Mouse (Mus musculus) bone marrow, adult 2 months (tissue): Measurements from ENCODE around the gene Rbm28.

ENCODE experiments used
- CTCF ChIP-seq: fragments of 200-500 bp; IDR thresholded peaks from 2 replicates; pipeline ENCODE4 v1.5.1; 2011; ENCODE audit warnings: low read length, control low read depth; ENCODE audit not compliant: control insufficient read depth, insufficient read depth
- POLR2A ChIP-seq: fragments of 200-500 bp; IDR thresholded peaks from 2 replicates; pipeline ENCODE4 v1.6.1; 2011; ENCODE audit warnings: low read depth, mild to moderate bottlenecking, control low read depth, low read length, borderline replicate concordance; ENCODE audit not compliant: control insufficient read depth

DNA sequence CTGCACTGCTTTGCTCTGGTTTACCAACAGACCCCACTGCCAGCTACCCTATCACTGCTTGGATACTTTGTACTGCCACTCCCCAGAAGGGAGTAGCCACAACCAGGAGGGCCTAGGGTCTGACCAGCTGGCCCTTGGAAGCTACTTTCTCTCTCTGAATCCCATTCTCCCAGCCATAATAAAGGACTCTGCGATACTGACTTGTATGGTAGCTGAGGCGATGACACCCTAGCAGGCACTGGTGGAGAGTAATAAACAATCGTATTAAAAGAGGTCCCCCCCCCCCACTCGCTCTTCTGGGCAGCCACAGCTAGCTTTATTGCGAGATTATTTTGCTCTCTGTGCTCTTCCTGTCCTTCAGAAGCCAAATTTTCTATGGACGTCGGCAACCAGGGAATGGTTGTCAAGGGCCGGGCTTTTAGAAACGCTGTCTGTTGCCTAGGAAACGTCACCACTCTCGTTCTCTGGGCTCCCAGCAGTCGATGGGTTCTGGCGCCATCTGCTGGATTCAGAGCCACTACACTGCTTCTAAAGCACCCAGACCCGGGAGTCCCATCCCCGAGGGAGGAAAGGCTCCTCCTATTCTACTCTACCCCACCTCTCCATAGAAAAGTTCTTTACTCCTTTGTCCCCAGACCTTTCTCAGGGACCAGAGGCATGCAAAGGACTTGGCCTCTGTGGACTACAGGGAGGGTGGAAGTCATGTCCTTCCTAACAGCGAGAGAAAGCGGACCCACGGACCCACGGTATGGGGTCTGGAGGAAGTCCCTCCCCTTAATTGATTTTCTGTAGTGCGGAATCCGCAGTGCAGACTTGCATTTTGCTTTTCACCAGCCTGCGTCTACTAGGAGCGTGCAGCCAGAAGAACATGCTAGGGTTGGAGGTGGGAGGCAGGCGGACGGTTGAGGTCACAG, 33.8 kb upstream of the Rbm28 start:
- TF ChIP-seq POLR2A, result no peak
- peak; percentile 86 for TF ChIP-seq CTCF
